Mouse (Mus musculus): Measurements from ENCODE around the gene Ppp2r5e.

The Ppp2r5e gene

DNA sequence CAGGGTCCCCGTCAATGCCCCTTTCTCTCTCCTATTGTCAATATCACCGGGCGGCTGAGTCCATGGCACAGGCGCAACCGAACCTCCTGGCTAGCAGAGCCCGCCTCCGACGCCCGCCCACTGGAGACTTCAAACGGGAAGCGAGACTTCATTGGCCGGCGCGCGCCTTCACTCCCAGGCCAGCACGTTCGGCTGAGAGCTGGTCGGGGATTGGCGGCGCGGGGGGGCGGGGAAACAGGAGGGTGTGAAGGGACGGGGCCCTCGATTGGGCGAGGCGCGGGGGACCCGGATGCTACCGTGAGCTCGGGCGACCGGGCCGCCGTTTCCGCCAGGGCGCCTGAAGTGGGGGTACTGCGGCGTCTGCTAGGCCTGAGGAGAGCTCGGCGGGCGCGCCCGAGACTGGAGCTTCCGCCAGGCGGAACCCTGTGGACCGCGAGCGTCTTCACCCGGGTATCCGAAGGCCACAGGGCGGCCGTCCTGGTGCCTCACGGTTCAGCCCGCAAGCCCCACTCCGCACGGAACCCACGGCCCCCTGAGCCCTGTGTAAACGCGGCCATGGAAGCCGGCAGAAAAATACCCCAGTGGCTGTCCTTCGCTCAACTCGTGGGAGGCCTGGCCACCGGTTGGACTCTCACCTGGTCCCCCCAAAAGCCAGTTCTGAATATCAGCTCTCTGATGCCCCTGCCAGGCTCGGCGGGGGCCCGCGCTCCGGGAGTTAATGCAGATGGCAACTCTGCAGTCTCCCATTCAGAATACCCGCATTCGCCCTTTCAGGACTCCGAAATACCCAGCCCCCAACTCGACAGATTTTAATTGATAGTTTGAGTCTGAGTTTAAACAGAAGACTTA, at the start of gene Ppp2r5e:
Gene Ppp2r5e, minus strand, starts transcription at position 92 of the 849 bp plus-strand sequence.
- DNase-seq (ENCODE audit: low spot score in 2 of 2) = peak; percentile 98 to 100

DNA sequence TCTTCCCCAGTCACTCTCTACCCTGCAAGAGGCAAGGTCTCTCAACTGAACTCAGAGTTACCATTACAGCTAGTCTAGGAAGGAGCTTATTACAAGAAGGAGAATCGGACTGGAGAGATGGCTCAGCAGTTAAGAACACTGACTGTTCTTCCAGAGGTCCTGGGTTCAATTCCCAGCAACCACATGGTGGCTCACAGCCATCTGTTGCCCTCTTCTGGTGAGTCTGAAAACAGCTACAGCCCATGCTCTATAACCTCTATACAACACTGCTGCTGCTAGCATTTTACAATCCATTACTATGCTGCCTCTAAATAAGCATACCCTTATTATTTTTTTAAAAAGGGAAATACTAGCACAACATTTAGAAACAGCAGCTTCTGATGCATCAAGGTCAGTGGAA, 49.7 kb upstream of the Ppp2r5e start:
- no peak for DNase-seq (ENCODE audit: low spot score in 2 of 2)

DNA sequence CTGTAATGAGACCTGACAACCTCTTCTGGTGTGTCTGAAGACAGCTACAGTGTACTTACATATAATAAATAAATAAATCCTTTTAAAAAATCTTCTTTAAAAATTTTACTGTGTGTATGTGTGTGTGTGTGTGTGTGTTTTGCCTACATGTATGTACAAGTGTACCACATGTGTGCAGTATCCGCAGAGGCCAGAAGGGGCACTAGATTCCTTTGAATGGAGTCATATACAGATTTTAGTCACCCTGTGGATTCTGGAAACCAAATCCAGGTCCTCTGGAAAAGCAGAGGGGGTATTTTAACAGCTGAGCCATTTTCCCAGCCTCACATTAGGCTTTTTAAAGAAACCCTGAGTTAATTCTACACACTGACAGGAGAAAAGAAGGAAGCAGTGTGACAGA, 45.7 kb upstream of the Ppp2r5e start:
- no peak for DNase-seq (ENCODE audit: low spot score in 2 of 2)

DNA sequence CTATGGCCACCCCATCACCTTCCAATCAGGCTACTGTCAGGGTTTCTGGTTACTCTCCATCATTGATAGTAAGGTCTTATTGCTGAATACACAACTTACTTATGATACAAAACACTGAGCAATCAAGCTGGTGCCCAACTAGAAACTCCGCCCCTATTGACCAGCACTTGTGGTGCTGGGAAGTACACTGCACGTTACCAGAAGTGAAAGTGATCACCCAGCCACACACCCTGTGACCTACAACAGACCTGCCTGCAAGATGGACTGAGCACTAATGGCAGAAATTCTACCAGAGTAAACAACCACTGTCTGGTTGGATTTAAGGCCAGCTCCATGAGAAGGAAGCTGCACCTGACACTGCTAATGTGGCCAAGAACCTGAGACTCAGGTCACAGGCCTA, 42.3 kb upstream of the Ppp2r5e start:
- no peak for DNase-seq (ENCODE audit: low spot score in 2 of 2)

- DNase-seq (ENCODE audit: low spot score in 2 of 2) = no peak
Observed at GRCm38 (mm10) chr12:75637103-75637502, 41.1 kb upstream of the Ppp2r5e start.

DNA sequence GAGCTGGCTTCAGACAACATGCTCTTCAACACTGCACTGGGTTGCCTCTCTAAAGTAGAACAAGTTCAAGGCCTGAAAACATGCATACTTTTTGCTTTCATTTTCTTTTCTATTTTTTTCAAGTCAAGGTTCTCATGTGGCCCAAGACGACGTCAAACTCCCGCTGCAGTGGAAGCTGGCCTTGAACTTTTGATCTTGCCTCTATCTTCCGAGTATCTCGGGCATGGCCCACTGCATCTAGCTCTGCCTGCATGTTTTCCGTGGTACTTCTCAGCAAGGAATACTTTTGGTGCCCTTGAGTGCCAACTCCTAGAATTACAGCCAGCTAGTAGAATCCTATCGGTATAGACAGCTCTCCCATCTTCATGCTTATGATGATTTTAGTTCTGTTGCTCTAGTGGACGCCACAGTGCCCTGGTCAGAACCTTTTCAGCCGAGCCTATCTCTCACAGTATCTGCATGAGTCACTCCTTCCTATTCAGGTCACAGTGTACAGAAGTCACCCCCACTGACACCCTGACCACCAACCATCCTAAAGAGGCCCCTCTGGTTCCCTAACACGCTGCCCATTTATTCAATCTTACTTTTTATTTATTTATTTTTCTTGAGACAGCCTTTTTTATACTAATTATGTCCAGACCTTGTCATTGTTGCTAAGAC, 39.9 kb upstream of the Ppp2r5e start:
- DNase-seq (ENCODE audit: low spot score in 2 of 2) = no peak

GRCm38 (mm10) chr12:75629618-75630017, 33.6 kb upstream of the Ppp2r5e start:
- DNase-seq (ENCODE audit: low spot score in 2 of 2) = no peak

DNA sequence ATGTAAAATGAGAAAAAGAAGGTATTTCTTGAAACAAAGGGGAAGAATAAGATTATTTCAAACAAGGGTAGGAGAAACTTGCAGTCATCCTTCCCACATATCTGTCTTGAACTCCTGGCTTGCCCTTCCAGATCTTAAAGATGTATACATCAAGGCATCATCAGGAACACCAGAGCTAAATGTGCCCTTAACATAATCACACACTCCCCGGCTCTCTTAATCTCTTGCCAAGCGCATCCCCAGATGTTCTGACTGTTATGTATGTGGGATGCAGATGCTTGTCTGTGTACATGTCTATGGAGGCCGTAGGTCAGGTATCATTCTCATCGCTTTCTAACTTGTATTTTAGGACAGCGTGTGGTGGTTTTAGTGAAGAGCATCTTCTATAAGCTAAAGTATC, 27.2 kb upstream of the Ppp2r5e start:
- no peak for DNase-seq (ENCODE audit: low spot score in 2 of 2)

- DNase-seq (ENCODE audit: low spot score in 2 of 2) = no peak
Observed at GRCm38 (mm10) chr12:75622835-75623234, 26.8 kb upstream of the Ppp2r5e start.

GRCm38 (mm10) chr12:75616841-75617240, 20.8 kb upstream of the Ppp2r5e start:
- no peak for DNase-seq (ENCODE audit: low spot score in 2 of 2)

DNA sequence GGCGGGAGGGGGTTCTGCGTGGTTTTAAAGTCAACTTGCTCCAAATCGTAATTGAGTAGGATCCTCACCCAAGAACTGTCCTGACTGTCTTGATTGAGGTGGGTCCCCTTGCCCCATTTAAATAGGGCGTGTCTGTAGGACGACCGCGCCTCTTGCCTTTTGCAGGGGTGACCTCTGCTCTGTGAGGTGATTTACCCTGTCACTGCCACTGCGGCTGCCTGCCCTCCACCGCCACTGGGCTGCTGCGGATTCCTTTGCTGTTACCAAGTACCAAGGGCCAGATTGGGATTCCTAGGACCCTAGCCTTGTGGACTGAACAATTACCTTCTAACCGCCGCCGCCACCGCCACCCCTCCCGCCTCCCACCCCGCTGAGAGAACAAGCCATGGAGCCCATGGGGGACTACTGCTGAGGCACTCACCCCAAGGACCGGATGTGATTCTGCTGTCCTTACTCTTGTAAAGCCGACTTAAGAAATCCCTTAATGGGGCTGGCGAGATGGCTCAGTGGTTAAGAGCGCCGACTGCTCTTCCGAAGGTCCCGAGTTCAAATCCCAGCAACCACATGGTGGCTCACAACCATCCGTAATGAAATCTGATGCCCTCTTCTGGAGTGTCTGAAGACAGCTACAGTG, 20.2 kb upstream of the Ppp2r5e start:
- no peak for DNase-seq (ENCODE audit: low spot score in 2 of 2)

DNA sequence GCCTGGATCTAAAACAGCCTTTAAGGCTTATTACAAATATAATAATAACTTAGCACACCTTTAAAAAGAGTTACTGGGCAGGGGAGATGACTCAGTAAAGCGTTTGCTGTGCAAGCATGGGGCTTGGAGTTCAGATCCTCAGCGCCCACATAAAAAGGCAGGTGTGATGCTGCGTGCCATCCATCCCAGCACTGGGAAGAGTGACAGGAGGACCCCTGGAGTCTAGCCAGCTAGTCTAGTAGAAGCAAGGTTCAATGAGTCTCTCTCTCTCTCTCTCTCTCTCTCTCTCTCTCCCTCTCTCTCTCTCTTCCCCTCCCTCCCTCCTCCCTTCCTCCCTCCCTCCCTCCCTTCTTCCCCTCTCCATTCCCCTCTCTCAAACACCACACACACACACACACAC, 19.5 kb upstream of the Ppp2r5e start:
- DNase-seq (ENCODE audit: low spot score in 2 of 2) = no peak

DNA sequence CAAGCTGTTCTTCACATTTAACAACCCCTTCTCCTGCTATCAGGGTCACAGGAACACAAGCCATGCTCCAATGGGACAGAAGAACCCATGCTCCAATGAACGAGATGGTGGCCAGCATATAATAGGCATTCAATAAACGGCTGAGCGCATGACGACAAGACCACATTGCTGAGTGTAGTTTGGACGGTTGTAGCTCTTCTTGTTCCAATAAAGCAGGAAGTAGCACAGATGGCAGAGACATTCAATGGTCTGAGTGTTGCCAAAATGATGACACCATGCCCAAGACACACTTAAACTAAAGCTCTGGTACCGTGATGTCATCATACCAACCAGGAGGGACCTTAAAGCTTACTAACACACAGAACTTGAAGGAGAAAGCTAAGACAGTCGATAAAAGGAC, 16.7 kb upstream of the Ppp2r5e start:
- DNase-seq (ENCODE audit: low spot score in 2 of 2) = no peak

DNA sequence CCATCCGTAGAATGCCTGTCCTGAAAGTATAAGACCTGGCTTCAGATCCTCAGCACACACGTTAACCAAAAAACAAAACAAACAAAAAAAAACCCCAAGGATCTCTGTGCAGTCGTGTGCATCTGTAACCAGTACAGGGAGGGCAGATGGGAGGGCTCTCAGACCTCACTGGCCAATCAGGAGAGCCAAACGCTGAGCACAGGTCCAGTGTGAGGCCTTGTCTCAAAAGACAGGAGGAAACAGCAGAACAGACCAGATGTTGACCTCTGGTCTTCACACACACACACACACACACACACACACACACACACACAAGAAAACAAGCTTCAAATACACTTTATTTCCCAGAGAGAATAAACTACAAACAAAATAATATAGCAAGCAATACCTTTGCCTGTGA, 3.4 kb upstream of the Ppp2r5e start:
- no peak for DNase-seq (ENCODE audit: low spot score in 2 of 2)

GRCm38 (mm10) chr12:75598988-75599387, 2.9 kb upstream of the Ppp2r5e start:
- no peak for DNase-seq (ENCODE audit: low spot score in 2 of 2)

GRCm38 (mm10) chr12:75597707-75598106, 1.7 kb upstream of the Ppp2r5e start:
- no peak for DNase-seq (ENCODE audit: low spot score in 2 of 2)

DNA sequence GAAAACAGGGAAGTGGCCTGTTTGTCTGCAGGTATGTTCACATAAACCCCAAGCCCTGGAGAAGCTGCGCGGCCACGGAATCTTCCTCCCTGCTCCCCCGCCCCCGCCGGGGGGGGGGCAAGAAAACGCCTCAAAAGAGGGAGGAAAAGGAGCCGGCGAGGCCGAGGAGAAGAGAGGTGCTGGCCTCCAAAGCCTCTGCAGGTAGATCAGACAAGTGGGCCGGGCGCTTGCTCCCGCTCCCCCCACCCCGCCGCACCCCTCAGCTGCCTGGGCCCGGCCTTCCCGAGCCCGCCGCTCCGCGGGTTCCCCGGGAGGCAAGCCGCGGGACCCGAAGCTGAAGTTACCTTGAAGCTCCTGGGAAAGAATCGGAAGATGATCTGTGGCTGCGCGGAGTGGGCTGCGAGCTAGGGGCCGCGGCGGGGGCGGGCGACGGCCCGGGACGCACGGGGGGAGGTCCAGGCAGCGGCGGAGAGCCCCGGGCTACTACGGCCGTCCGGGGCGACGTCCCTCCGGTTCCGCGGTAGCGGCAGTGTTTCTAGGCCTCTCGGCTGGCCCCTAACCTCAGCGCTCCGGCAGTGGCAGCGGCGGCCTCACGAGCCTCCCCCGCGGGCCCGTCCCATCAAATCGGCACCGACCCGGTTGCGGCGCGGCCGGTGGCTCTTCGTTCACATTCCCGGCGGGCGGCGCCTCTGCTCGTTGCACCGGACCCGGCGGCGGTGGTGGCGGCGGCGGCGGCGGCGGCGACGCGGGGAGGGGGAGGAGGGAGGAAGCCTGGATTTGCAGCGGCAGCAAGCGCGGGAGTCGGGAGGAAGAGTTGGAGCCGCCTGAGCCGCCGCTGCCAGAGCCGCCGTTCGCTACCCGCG, 523 bp downstream of the Ppp2r5e start:
- DNase-seq (ENCODE audit: low spot score in 2 of 2) = peak in 1 of 2 experiments; percentile 34

DNA sequence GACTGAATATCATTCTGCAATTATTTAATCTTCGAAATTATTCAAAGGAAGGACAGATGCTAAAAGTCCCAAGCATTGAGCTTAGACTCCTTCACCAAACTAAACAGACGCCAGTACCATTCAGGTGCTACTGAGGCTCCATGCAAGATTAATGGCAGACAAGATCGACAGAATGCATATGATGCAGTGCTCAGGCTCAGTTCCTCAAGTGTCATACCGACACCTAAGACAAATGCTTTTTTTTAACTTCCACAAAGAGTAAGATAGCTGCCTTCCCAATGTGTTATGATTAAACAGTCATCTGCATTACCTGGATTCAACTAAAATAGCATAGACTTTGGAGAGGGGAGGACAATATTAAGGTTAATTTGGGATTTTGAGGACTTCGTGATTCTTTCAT, 1.6 kb downstream of the Ppp2r5e start:
- no peak for DNase-seq (ENCODE audit: low spot score in 2 of 2)

- no peak for DNase-seq (ENCODE audit: low spot score in 2 of 2)
Observed at GRCm38 (mm10) chr12:75593817-75594216, 2.2 kb downstream of the Ppp2r5e start.

- no peak for DNase-seq (ENCODE audit: low spot score in 2 of 2)
Observed at GRCm38 (mm10) chr12:75587501-75587900, 8.5 kb downstream of the Ppp2r5e start.

- DNase-seq (ENCODE audit: low spot score in 2 of 2) = no peak
Observed at GRCm38 (mm10) chr12:75583776-75584175, 12.3 kb downstream of the Ppp2r5e start.

- DNase-seq (ENCODE audit: low spot score in 2 of 2) = no peak
Observed at GRCm38 (mm10) chr12:75579076-75579475, 17.0 kb downstream of the Ppp2r5e start.

Data from urinary bladder, postnatal 4 days (tissue).